Mouse (Mus musculus): ENCODE measurements around the gene Decr2. TPM values are rescaled to one million over a fixed set of nuclear protein-coding genes. Genes with fewer than 3 reads are reported as not detected.

The Decr2 gene
- total RNA-seq, 2 experiments from 2014 or later, result 5.3 to 10.1 TPM

Other genes starting within 250 kb of the Decr2 start
- gene Gm20683, start 248.6 kb downstream of the Decr2 start, total RNA-seq (2015), result 0.17 and 0.32 TPM in 2 replicates
- 0.54 and 0.78 TPM in 2 replicates for gene Gm20683, start 248.6 kb downstream of the Decr2 start, total RNA-seq (2017)
- 15.1 and 17.0 TPM in 2 replicates for gene Rhot2, start 245.5 kb downstream of the Decr2 start, total RNA-seq (2015)
- 18.0 and 19.7 TPM in 2 replicates for gene Rhot2, start 245.5 kb downstream of the Decr2 start, total RNA-seq (2017)
- 29.5 and 37.9 TPM in 2 replicates for gene Wdr90, start 228.8 kb downstream of the Decr2 start, total RNA-seq (2015)
- gene Wdr90, start 228.8 kb downstream of the Decr2 start, total RNA-seq (2017), result 17.4 and 17.6 TPM in 2 replicates
- 41.0 and 42.2 TPM in 2 replicates for gene Mcrip2, start 221.6 kb downstream of the Decr2 start, total RNA-seq (2015)
- 8.6 and 19.7 TPM in 2 replicates for gene Mcrip2, start 221.6 kb downstream of the Decr2 start, total RNA-seq (2017)
- gene Mettl26, start 215.3 kb downstream of the Decr2 start, total RNA-seq (2015), result 34.3 and 39.1 TPM in 2 replicates
- gene Mettl26, start 215.3 kb downstream of the Decr2 start, total RNA-seq (2017), result 15.4 and 22.3 TPM in 2 replicates
- 0.37 and 1.1 TPM in 2 replicates for gene Wfikkn1, start 209.5 kb downstream of the Decr2 start, total RNA-seq (2015)
- 0.12 and 0.54 TPM in 2 replicates for gene Wfikkn1, start 209.5 kb downstream of the Decr2 start, total RNA-seq (2017)
- 7.9 and 8.5 TPM in 2 replicates for gene Rab40c, start 170.6 kb downstream of the Decr2 start, total RNA-seq (2015)
- 10.4 and 12.0 TPM in 2 replicates for gene Rab40c, start 170.6 kb downstream of the Decr2 start, total RNA-seq (2017)
- 53.3 and 56.3 TPM in 2 replicates for gene Pigq, start 145.4 kb downstream of the Decr2 start, total RNA-seq (2015)
- 41.6 and 41.8 TPM in 2 replicates for gene Pigq, start 145.4 kb downstream of the Decr2 start, total RNA-seq (2017)
- not detected in 2 replicates for gene Nhlrc4, start 145.4 kb downstream of the Decr2 start, total RNA-seq (2015)
- gene Nhlrc4, start 145.4 kb downstream of the Decr2 start, total RNA-seq (2017), result not detected in 2 replicates
- gene A930017K11Rik, start 137.8 kb downstream of the Decr2 start, total RNA-seq (2015), result not detected in 2 replicates
- not detected in 2 replicates for gene A930017K11Rik, start 137.8 kb downstream of the Decr2 start, total RNA-seq (2017)
- 8.6 and 11.2 TPM in 2 replicates for gene Capn15, start 104.5 kb downstream of the Decr2 start, total RNA-seq (2015)
- gene Capn15, start 104.5 kb downstream of the Decr2 start, total RNA-seq (2017), result 2.4 and 3.3 TPM in 2 replicates
- gene Rab11fip3, start 20.8 kb downstream of the Decr2 start, total RNA-seq (2015), result 0.69 and 1.6 TPM in 2 replicates
- 0.83 and 1.9 TPM in 2 replicates for gene Rab11fip3, start 20.8 kb downstream of the Decr2 start, total RNA-seq (2017)
- 46.5 and 47.1 TPM in 2 replicates for gene Nme4, start 5.3 kb upstream of the Decr2 start, total RNA-seq (2015)
- gene Nme4, start 5.3 kb upstream of the Decr2 start, total RNA-seq (2017), result 42.7 and 45.4 TPM in 2 replicates
- gene Tmem8, start 23.0 kb upstream of the Decr2 start, total RNA-seq (2015), result 7.2 and 7.4 TPM in 2 replicates
- gene Tmem8, start 23.0 kb upstream of the Decr2 start, total RNA-seq (2017), result 4.9 and 8.6 TPM in 2 replicates
- gene Mrpl28, start 33.2 kb upstream of the Decr2 start, total RNA-seq (2015), result 73.3 and 84.4 TPM in 2 replicates
- 40.7 and 46.4 TPM in 2 replicates for gene Mrpl28, start 33.2 kb upstream of the Decr2 start, total RNA-seq (2017)
- 26.2 and 34.6 TPM in 2 replicates for gene Axin1, start 48.4 kb upstream of the Decr2 start, total RNA-seq (2015)
- 160 and 191 TPM in 2 replicates for gene Axin1, start 48.4 kb upstream of the Decr2 start, total RNA-seq (2017)
- 0.42 and 2.4 TPM in 2 replicates for gene Pdia2, start 108.8 kb upstream of the Decr2 start, total RNA-seq (2015)
- gene Pdia2, start 108.8 kb upstream of the Decr2 start, total RNA-seq (2017), result 3.6 and 3.9 TPM in 2 replicates
- 0.42 TPM in 1 of 2 replicates, not detected in the other for gene Rgs11, start 112.6 kb upstream of the Decr2 start, total RNA-seq (2015)
- gene Rgs11, start 112.6 kb upstream of the Decr2 start, total RNA-seq (2017), result 0.33 TPM in 1 of 2 replicates, not detected in the other
- gene Arhgdig, start 117.4 kb upstream of the Decr2 start, total RNA-seq (2015), result 0.44 and 0.74 TPM in 2 replicates
- 0.96 TPM in 1 of 2 replicates, not detected in the other for gene Arhgdig, start 117.4 kb upstream of the Decr2 start, total RNA-seq (2017)
- gene Fam234a, start 153.9 kb upstream of the Decr2 start, total RNA-seq (2015), result 5.1 and 5.5 TPM in 2 replicates
- 4.6 and 6.4 TPM in 2 replicates for gene Fam234a, start 153.9 kb upstream of the Decr2 start, total RNA-seq (2017)
- 68.1 and 69.9 TPM in 2 replicates for gene Luc7l, start 162.6 kb upstream of the Decr2 start, total RNA-seq (2015)
- 100 and 126 TPM in 2 replicates for gene Luc7l, start 162.6 kb upstream of the Decr2 start, total RNA-seq (2017)